Mouse (Mus musculus) limb, embryonic 13.5 days (tissue): ENCODE measurements around the gene Myo18a. TPM values are rescaled to one million over a fixed set of nuclear protein-coding genes. Genes with fewer than 3 reads are reported as not detected.
A peak's percentile ranks its signal among the peaks of the same experiment; 100 is the strongest.

Experiments used
- ATAC-seq: fragments of 200-750 bp; cut with Nextera tagmentation; 2 replicates; pipeline ENCODE4 v1.8.0; 2017; ENCODE audit warnings: low read depth, moderate number of reproducible peaks, moderate TSS enrichment; ENCODE audit not compliant: low FRiP score
- H3K27ac ChIP-seq: fragments of 300-500 bp; sonication (generic); 2 replicates; pipeline ENCODE4 v1.5.1; 2015; ENCODE audit warnings: inconsistent platforms, mild to moderate bottlenecking, moderate library complexity
- H3K27me3 ChIP-seq: fragments of 300-500 bp; sonication (generic); 2 replicates; pipeline ENCODE4 v1.6.1; 2015; ENCODE audit warnings: mild to moderate bottlenecking, inconsistent platforms
- H3K36me3 ChIP-seq: fragments of 300-500 bp; sonication (generic); 2 replicates; pipeline ENCODE4 v1.6.1; 2015; ENCODE audit warnings: inconsistent platforms, mild to moderate bottlenecking, moderate library complexity
- H3K4me1 ChIP-seq: fragments of 300-500 bp; sonication (generic); 2 replicates; pipeline ENCODE4 v1.6.1; 2015; ENCODE audit warnings: inconsistent platforms
- H3K4me2 ChIP-seq: fragments of 300-500 bp; sonication (generic); replicated peaks from 2 replicates; pipeline ENCODE4 v1.6.1; 2015; ENCODE audit warnings: inconsistent platforms, mild to moderate bottlenecking, moderate library complexity
- H3K4me3 ChIP-seq: fragments of 300-500 bp; sonication (generic); 2 replicates; pipeline ENCODE4 v1.5.1; 2015; ENCODE audit warnings: moderate library complexity, mild to moderate bottlenecking, inconsistent platforms
- H3K9ac ChIP-seq: fragments of 300-500 bp; sonication (generic); 2 replicates; pipeline ENCODE4 v1.6.1; 2015; ENCODE audit warnings: mild to moderate bottlenecking, inconsistent platforms
- H3K9me3 ChIP-seq: fragments of 300-500 bp; sonication (generic); 2 replicates; pipeline ENCODE4 v1.6.1; 2016; ENCODE audit warnings: inconsistent platforms
- WGBS: fragments of 180-500 bp; shearing (Covaris S2); methylation state at CpG from one replicate; pipeline ENCODE4 v1.1.7; 2015; 5-methylcytosine and 5-hydroxymethylcytosine counted together
- polyA plus RNA-seq: library from polyadenylated mRNA; unstranded; fragments of >200 nt; fragmentation: Nextera tagmentation; extraction: Ambion mirVana; gene quantifications from 2 replicates; pipeline ENCODE4 v1.2.1, GENCODE M21; 2015

Gene Myo18a
- polyA plus RNA-seq, 1 experiment from 2014 or later = 40.5 TPM

GRCm38 (mm10) chr11:77789512-77789911, 26.5 kb downstream of the Myo18a start:
- H3K27me3 ChIP-seq = no peaks in the 10 kb centered on the region

GRCm38 (mm10) chr11:77790286-77790685, 27.2 kb downstream of the Myo18a start:
- peaks cover 54% of the 10 kb centered on the region for H3K4me1 ChIP-seq
- no peak for ATAC-seq
- H3K36me3 ChIP-seq = peaks cover 5% of the 10 kb centered on the region; the same call in 1 of the 2 replicates
- H3K4me3 ChIP-seq = no peak overlapping the region
- no peak overlapping the region for H3K4me2 ChIP-seq
- 48% methylated on average over 9 of the region's 9 CpGs for WGBS
- peak overlapping the region; percentile 31 for H3K9ac ChIP-seq
- H3K27ac ChIP-seq = peak overlapping the region; percentile 93
- H3K9me3 ChIP-seq = no peaks in the 10 kb centered on the region
- no peaks in the 10 kb centered on the region for H3K27me3 ChIP-seq

More at GRCm38 (mm10) chr11:77789512-77789911, 26.5 kb downstream of the Myo18a start:
- Histone ChIP-seq H3K36me3 (peaks cover 5% of the 10 kb centered on the region; the same call in 1 of the 2 replicates), H3K9ac (no peak overlapping the region), H3K9me3 (no peaks in the 10 kb centered on the region), H3K4me2 (no peak overlapping the region), H3K4me3 (no peak overlapping the region), H3K4me1 (peaks cover 62% of the 10 kb centered on the region), H3K27ac (peak overlapping the region; percentile 49; the same call in 1 of the 2 replicates)
- 69% methylated on average over 5 of the region's 5 CpGs for WGBS
- no peak for ATAC-seq

- peak overlapping the region; percentile 50 for H3K9ac ChIP-seq
- peak overlapping the region; percentile 30 for H3K4me2 ChIP-seq
- no peaks in the 10 kb centered on the region for H3K27me3 ChIP-seq
- 25% methylated on average over 8 of the region's 8 CpGs for WGBS
- H3K36me3 ChIP-seq = no peaks in the 10 kb centered on the region
- no peak overlapping the region for H3K4me3 ChIP-seq
- peak overlapping the region; percentile 93 for H3K27ac ChIP-seq
- H3K9me3 ChIP-seq = no peaks in the 10 kb centered on the region
- peaks cover 45% of the 10 kb centered on the region for H3K4me1 ChIP-seq
- ATAC-seq = peak; percentile 87
These were observed 28.2 kb downstream of the Myo18a start for GRCm38 (mm10) chr11:77791241-77791727.

- H3K4me1 ChIP-seq = peaks cover 42% of the 10 kb centered on the region
- H3K9me3 ChIP-seq = no peaks in the 10 kb centered on the region
- 43% methylated on average over 12 of the region's 12 CpGs for WGBS
- H3K27me3 ChIP-seq = no peaks in the 10 kb centered on the region
- H3K4me2 ChIP-seq = peak overlapping the region; percentile 30
- no peaks in the 10 kb centered on the region for H3K36me3 ChIP-seq
- H3K4me3 ChIP-seq = no peak overlapping the region
- no peak for ATAC-seq
- H3K27ac ChIP-seq = peak overlapping the region; percentile 93
- H3K9ac ChIP-seq = no peak overlapping the region; the same call in 1 of the 2 replicates
These were observed 28.9 kb downstream of the Myo18a start for GRCm38 (mm10) chr11:77791752-77792565.

GRCm38 (mm10) chr11:77792566-77792909, 29.5 kb downstream of the Myo18a start:
- Histone ChIP-seq H3K4me3 (no peak overlapping the region), H3K4me2 (peak overlapping the region; percentile 76), H3K4me1 (peaks cover 42% of the 10 kb centered on the region), H3K9ac (no peak overlapping the region), H3K9me3 (no peaks in the 10 kb centered on the region), H3K27me3 (no peaks in the 10 kb centered on the region), H3K36me3 (no peaks in the 10 kb centered on the region), H3K27ac (peak overlapping the region; percentile 93)
- 65% methylated on average over 7 of the region's 7 CpGs for WGBS
- ATAC-seq = no peak

GRCm38 (mm10) chr11:77793238-77793930, 30.3 kb downstream of the Myo18a start:
- Histone ChIP-seq H3K4me2 (peak overlapping the region; percentile 76), H3K27ac (0 out of 2 replicates have a peak overlapping the region, but pooled peaks have one; percentile 11), H3K9me3 (no peaks in the 10 kb centered on the region), H3K36me3 (no peaks in the 10 kb centered on the region), H3K9ac (peak overlapping the region; percentile 61), H3K4me1 (peaks cover 42% of the 10 kb centered on the region), H3K4me3 (peak overlapping the region; percentile 51), H3K27me3 (no peaks in the 10 kb centered on the region)
- ATAC-seq = peak; percentile 84
- WGBS = 3% methylated on average over 19 of the region's 19 CpGs

GRCm38 (mm10) chr11:77795216-77795615, 32.2 kb downstream of the Myo18a start:
- Histone ChIP-seq H3K4me1 (peaks cover 36% of the 10 kb centered on the region), H3K27ac (no peak overlapping the region), H3K9me3 (no peaks in the 10 kb centered on the region), H3K4me3 (no peak overlapping the region), H3K36me3 (no peaks in the 10 kb centered on the region), H3K27me3 (no peaks in the 10 kb centered on the region), H3K9ac (no peak overlapping the region), H3K4me2 (no peak overlapping the region)
- WGBS = 81% methylated on average over 5 of the region's 5 CpGs
- ATAC-seq = no peak

GRCm38 (mm10) chr11:77800491-77800868, 37.4 kb downstream of the Myo18a start:
- Histone ChIP-seq H3K4me2 (peak overlapping the region; percentile 48), H3K4me1 (peaks cover 17% of the 10 kb centered on the region), H3K27me3 (no peaks in the 10 kb centered on the region), H3K36me3 (no peaks in the 10 kb centered on the region), H3K4me3 (0 out of 2 replicates have a peak overlapping the region, but pooled peaks have one; percentile 10), H3K27ac (peak overlapping the region; percentile 69; the same call in 1 of the 2 replicates), H3K9me3 (no peaks in the 10 kb centered on the region), H3K9ac (no peak overlapping the region)
- WGBS = 65% methylated on average over 9 of the region's 9 CpGs
- no peak for ATAC-seq

- H3K9me3 ChIP-seq = no peaks in the 10 kb centered on the region
- peak overlapping the region; percentile 48 for H3K4me2 ChIP-seq
- no peaks in the 10 kb centered on the region for H3K36me3 ChIP-seq
- H3K27ac ChIP-seq = peak overlapping the region; percentile 69
- ATAC-seq = peak; percentile 88
- peaks cover 17% of the 10 kb centered on the region for H3K4me1 ChIP-seq
- WGBS = 23% methylated on average over 15 of the region's 15 CpGs
- H3K9ac ChIP-seq = no peak overlapping the region; the same call in 1 of the 2 replicates
- no peaks in the 10 kb centered on the region for H3K27me3 ChIP-seq
- H3K4me3 ChIP-seq = peak overlapping the region; percentile 10
These were observed 38.0 kb downstream of the Myo18a start for GRCm38 (mm10) chr11:77800869-77801701.

- Histone ChIP-seq H3K4me2 (peak overlapping the region; percentile 48), H3K4me3 (no peak overlapping the region), H3K27me3 (no peaks in the 10 kb centered on the region), H3K27ac (no peak overlapping the region), H3K9me3 (no peaks in the 10 kb centered on the region), H3K4me1 (peaks cover 17% of the 10 kb centered on the region), H3K9ac (no peak overlapping the region), H3K36me3 (no peaks in the 10 kb centered on the region)
- ATAC-seq = no peak
- WGBS = 76% methylated on average over 9 of the region's 9 CpGs
These were observed 39.4 kb downstream of the Myo18a start for GRCm38 (mm10) chr11:77802341-77802865.

- Histone ChIP-seq H3K4me2 (no peak overlapping the region), H3K9me3 (no peaks in the 10 kb centered on the region), H3K27me3 (no peaks in the 10 kb centered on the region), H3K36me3 (no peaks in the 10 kb centered on the region), H3K27ac (no peak overlapping the region), H3K4me1 (peaks cover 11% of the 10 kb centered on the region), H3K4me3 (no peak overlapping the region), H3K9ac (no peak overlapping the region)
- no peak for ATAC-seq
- WGBS = 19% methylated on average over 2 of the region's 2 CpGs
These were observed 43.2 kb downstream of the Myo18a start for GRCm38 (mm10) chr11:77806218-77806617.
